29 mouse cellular contexts compared by ENCODE assay signal in genomic region chr9:25076505-25076904, GRCm38 (mm10). TPM values are rescaled to one million over a fixed set of nuclear protein-coding genes. Genes with fewer than 3 reads are reported as not detected.
"Had no signal": no experiment of that assay in that cellular context is flagged by ENCODE, and none has a peak within 500 bp of the region (broad histone marks: within the 10 kb centered on the region; RNA-seq: fewer than 3 reads in every experiment).

No protein-coding gene starts in this region.

- H3K27ac ChIP-seq: limb, embryonic 12.5 days; limb, embryonic 15.5 days; liver, embryonic 14.5 days had no signal

- H3K4me1 ChIP-seq: limb, embryonic 12.5 days; limb, embryonic 15.5 days had no signal

- H3K27me3 ChIP-seq: limb, embryonic 15.5 days; lung, embryonic 15.5 days had no signal

- DNase-seq: kidney, postnatal 14 days; kidney, postnatal 4 days; left cerebral cortex, postnatal 4 days; liver, postnatal 0 days; lung, postnatal 4 days; midbrain, embryonic 14.5 days; thymus, adult 18-20 months; thymus, postnatal 36 days had no signal

- H3K9ac ChIP-seq: limb, embryonic 12.5 days; limb, embryonic 15.5 days; liver, embryonic 14.5 days; liver, postnatal 0 days; lung, embryonic 15.5 days had no signal

- H3K4me3 ChIP-seq: limb, embryonic 12.5 days; limb, embryonic 15.5 days; lung, embryonic 15.5 days had no signal

- H3K4me2 ChIP-seq: limb, embryonic 12.5 days; limb, embryonic 15.5 days; liver, embryonic 11.5 days; lung, embryonic 15.5 days; midbrain, embryonic 11.5 days had no signal

- H3K9me3 ChIP-seq: limb, embryonic 12.5 days; limb, embryonic 15.5 days; lung, embryonic 15.5 days had no signal

- ATAC-seq: liver, postnatal 0 days had no signal

- H3K36me3 ChIP-seq: limb, embryonic 12.5 days; limb, embryonic 15.5 days; lung, embryonic 15.5 days had no signal

RNA-seq across cellular contexts. Expression of gene Gm10181, which starts 12.7 kb away (rescaled TPM):
- total RNA-seq: layer of hippocampus, adult 18-20 months; layer of hippocampus, postnatal 14 days; left cerebral cortex, adult 8-10 months; left cerebral cortex, postnatal 14 days; left cerebral cortex, postnatal 4 days; megakaryocyte progenitor cell, adult 5-6 weeks; megakaryocyte-erythroid progenitor cell, adult 5-6 weeks; midbrain, postnatal 0 days had no signal
- polyA plus RNA-seq: kidney, embryonic 16.5 days; limb, embryonic 12.5 days; limb, embryonic 15.5 days; liver, embryonic 11.5 days; liver, embryonic 14.5 days; liver, postnatal 0 days; lung, embryonic 15.5 days; midbrain, embryonic 11.5 days; midbrain, embryonic 14.5 days; midbrain, postnatal 0 days; neural tube, embryonic 11.5 days; neural tube, embryonic 14.5 days; small intestine, adult 2 months; spleen, adult 2 months; stomach, embryonic 16.5 days; testis, adult 2 months; urinary bladder, adult 2 months had no signal
